Mouse (Mus musculus) adrenal gland, postnatal 36 days (tissue): ENCODE measurements around the gene Cwc25. TPM values are rescaled to one million over a fixed set of nuclear protein-coding genes. Genes with fewer than 3 reads are reported as not detected.

Experiments used
- DNase-seq, 2 experiments: peaks; one replicate each; pipeline ENCODE4 v3.0.0; 2021; ENCODE audit warnings: mixed read lengths in 1 of 2
- long read RNA-seq, 2 experiments: library from polyadenylated mRNA; stranded (forward); transcript quantifications; one replicate each; pipeline ENCODE4 v2.0.0; 2021; ENCODE audit warnings: borderline sequencing depth in 2 of 2
- total RNA-seq, 2 experiments: library from RNA; stranded (reverse); gene quantifications; 2 replicates each; pipeline ENCODE4 v1.2.3; 2021

Cwc25 gene
- 10 to 100 TPM; 20.2 to 26.3 TPM for total RNA-seq
- long read RNA-seq, experiment 1, transcript Cwc25-201 (10 exons, 3,105 nt), result major isoform, 13 of 25 reads
- long read RNA-seq, experiment 1, partial matches to known transcripts, result 8 of 25 reads
- long read RNA-seq, experiment 1, other reads (novel, unspliced or antisense), result 3 of 25 reads
- long read RNA-seq, experiment 2, partial matches to known transcripts, result 0 of 1 reads
- long read RNA-seq, experiment 2, other reads (novel, unspliced or antisense), result 0 of 1 reads

DNA sequence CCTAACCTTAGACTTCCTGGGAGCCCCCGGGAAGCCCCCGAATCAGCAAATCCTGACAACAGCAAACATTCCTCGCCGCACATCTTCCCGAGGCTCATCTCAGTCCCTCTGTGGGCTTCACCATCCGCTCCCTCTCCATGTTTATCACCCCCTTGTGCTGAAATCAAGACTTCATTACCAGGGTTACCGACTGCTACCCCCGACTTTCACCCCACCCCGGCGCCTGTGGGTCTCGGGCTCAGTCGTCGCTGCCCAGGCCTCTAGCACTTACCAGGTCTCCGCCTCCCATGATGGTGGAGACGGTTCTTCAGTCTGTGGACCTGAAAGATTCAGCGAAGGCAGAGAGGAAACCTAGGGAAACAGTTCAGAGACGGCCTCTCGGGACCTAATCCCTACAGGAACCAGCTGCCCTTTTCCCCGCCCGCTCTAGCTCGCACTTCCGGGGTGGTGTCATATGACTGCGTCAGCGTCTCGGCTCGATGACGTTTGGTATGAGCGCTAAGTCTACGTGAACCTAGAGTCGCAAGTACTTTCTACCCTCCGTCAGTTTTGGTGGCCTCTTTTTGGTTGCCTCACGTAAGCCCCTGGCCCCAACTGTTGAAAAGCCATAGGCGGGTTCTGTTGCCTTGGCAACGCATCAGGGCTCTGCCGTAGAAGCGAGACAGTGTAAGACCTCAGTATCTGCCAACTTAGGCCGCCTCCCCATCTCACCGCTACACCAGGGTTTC lies at the start of gene Cwc25:
Cwc25 (minus strand) TSS at position 403 of the 728 bp plus-strand sequence.
- peak; percentile 95 to 96 for DNase-seq

DNA sequence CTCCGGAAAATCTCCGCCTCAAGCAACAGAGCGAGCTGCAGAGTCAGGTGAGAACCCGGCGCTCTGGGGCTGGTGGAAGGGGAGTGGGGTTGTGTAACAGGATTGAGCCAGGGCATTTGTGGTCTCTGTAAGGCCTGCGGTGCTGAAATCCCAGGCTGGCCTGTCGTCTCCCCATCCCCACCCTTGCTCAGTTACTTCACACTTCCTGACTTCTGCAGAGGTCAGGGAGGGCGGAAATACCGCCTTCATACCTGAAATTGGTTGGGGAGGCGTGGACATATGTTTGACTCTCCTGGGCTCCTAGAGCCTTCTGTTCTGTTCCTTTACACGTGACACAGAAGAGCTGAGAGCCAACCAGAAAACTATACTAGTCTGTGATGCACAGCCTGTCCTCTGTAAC lies 49.4 kb upstream of the Cwc25 start:
- no peak for DNase-seq

DNA sequence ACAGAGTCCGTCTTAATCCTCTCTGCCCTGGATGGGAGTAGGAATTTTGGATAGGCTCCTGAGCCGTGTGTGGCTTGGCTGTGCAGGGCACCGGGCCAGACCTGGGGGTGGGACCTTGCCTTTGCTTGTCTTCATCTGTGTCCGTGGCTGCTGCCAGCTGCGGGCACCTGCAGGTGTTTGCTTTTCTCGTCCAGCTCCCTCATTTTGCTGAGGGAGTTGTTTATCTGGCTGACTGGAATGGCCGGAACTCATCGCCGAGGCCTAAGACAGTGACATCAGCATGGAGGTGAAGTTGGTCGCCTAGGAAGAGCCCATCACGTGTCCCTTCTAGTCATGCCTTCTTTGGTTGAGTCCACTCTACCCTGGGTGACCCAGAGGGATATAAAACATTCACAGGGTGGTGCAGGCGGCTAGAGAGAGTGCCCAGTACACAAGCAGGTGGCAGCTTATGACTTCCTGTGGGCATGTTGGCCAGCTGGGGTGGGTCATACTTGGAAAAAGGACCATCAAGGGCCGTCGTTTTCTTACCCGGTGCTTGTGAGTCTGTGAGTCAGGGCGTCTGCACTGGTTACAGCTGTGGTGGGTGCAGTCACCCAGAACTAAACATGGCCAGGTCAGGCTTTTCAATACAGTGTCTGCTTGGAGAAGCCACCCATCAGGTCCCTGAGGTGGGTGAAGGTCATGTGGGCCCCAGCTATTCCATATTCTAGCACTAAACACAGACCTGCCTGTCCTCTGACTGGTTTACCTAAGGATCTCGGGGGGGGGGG lies 47.6 kb upstream of the Cwc25 start:
- DNase-seq, result no peak

DNA sequence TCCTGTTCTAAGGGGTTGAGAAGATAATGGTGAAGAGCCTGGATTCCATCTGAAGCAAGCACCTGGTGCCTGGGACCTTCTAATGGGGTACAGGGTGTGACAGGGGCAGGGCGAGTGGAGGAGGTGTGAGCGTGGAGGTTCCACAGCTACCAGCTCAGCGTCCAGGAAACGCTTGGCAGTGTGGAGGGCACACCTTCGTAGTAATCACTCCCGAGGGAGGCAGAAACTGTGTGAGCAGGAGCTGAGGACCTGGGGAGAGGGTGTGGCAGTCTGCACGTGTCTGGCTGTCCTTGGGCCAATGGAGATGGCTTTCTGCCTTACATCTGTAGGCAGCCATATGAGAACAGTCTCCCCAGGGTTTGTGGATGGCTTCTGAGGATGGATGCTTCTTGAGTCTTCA lies 46.7 kb upstream of the Cwc25 start:
- no peak for DNase-seq

DNA sequence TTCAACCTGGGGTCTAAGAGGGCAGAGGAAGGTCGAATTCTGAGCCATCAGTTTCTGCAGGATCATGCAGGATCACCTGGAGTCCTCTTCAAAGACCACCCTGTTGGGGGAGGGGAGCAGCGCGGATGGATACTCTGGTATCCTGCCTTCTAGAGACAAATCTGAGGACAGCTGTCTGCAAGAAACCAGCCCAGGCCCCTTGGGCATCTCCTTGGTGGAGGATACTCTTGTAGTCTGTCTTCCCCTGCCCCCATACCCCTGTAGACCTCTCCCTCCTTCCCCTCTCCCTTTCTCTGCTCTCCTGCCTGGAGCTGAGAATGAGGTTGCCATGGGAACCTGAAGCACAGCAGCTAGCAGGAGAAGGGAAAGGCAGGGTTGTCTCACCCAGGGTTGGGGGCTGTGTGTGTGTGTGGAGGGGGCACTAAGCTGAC lies 46.1 kb upstream of the Cwc25 start:
- DNase-seq, result no peak

DNA sequence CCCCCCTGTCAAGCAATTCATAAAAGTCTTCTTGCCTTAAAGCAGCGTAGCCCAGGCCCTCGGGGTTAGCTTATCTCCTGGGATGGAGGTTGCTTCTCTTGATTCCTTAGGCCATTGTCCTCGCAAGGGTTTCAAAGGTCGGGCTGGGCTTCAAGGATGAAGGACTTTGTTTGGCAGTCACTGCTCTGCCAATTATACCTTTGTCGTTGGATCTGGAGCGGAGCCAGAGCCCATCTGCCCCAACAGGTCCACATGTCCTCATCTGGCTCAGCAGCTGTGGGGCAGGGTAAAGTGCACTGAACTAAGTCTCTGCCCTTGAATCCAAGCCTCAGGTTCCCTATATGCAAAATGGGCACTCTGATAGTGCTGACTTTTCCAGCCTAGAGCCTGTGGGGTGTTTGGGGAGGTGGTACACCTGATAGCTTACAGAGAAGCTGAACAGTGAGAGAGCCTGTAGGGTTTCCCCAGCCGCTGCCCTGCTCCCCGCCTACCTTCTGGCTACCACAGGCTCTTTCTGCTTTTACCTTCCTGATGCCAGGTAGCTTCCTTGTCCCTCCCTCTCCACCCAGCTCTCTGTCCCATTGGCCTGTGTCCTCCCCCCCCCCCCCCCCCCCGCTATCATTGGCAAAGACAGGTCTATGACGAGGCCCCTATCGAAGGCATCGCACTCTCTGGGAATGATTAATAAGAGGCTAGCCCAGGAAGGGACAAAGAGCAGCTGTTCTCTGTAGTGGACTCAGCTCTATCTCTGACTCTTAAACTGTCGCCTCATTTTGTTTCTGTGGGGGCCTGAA lies 45.4 kb upstream of the Cwc25 start:
- DNase-seq, result peak in 1 of 2 experiments; percentile 49

DNA sequence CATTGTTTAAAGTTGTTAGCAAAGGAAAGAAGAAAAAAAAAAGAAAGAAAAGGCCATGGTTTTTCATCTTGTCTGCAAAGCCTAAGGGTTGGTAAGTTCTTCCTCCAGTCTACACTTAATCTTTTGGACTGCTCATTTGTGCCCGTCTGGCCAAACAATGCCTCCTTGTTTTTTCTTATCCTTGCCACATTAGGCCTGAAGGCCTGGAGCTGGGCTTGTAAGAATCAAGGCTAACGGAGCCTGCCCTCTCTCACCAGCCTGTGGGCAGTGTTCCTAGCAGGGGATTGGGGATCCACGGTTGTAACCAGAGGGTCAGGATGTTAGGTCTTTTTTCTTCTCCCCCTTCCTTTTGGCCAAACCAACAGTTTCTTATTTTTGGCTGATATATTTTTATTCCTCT lies 44.6 kb upstream of the Cwc25 start:
- no peak for DNase-seq

DNA sequence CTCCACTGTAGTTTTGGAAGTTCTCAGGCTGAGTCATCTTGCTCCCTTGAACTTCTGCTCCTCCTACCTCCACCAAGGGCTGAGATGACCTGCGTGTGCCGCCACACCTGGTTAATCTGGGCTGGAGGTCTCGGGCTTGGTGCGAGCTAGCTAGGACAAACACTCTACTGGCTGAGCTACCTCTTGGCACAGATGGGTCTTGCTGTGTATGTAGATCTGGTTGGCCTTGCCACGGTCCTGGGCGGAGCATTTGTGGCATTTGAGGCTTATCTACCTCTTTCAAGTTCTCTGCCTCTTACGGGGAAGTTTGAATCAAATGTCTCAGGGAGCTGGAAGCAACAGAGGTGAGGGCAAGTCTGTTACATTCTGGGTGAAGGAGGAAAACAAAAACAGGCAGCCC lies 44.0 kb upstream of the Cwc25 start:
- peak; percentile 45 to 64 for DNase-seq

DNA sequence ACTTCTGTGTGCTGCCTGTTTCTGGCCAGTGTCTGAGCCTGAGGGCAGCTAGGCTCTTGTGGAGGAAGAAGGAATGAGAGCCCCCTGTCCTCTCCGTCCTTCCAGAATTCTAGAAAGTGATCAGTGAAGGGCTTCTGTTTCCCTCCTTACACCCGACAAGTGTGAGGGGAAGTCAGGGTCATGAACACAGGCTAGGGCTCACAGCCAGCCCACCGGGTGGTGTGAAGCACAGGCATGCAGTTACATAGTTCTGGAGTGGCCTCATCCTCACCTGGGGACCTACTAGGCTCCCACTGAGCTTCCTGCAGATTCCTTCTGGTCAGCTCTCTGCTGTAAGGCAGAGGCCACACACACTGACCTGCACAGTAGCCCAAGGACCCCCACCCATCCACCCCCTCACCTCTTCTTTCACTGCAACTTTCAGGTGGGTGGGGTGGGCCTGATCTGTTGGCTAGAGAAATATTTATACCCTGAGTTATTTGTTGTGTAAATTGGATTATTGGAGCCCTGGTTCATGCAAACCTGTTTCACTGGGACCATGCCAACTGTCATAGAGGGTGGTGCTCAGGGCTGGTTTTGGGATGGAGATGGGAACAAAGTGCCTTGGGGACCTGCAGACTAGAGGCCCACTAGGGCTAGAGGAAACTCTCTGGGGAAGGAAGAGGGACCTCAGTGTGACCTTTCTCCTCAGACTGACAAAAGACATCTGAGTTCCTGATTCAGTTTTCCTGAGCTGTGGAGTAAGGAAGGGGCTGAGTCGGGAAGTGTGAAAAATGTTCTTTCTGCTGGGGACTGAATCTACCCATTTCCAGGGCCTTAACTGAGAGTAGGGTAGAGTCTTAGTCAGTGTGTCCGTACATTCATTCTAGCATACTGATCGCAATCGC lies 43.1 kb upstream of the Cwc25 start:
- DNase-seq, result no peak

DNA sequence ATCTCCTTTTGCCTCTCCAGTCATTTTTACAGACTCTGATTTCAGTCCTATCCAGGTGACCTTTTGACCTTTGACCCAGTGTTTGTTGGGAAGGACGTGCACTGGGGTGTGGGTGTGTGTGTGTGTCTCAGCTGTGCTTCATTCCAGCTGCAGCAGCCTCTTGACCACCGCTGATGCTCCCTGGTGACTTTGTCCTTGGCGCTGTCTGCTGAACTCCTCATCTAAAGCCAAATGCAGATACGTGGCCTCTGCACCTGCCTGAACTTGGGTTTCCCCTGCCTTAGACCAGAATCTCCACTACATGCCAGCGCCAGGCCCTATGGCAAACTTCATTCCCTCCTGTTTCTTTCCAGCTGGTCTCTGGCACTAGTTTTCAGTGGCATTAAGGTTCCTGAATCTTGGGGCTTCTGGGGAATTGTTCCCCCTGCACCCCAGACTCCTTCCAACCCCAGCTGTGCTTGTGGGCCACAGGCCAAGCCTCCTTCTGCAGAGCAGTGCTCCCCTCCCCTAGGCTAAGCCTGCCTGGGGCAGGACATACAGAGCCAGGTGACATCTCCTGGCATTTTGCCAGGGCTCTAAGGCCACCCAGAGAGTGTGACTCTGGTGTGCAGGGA lies 42.4 kb upstream of the Cwc25 start:
- peak in 1 of 2 experiments; percentile 64 for DNase-seq

DNA sequence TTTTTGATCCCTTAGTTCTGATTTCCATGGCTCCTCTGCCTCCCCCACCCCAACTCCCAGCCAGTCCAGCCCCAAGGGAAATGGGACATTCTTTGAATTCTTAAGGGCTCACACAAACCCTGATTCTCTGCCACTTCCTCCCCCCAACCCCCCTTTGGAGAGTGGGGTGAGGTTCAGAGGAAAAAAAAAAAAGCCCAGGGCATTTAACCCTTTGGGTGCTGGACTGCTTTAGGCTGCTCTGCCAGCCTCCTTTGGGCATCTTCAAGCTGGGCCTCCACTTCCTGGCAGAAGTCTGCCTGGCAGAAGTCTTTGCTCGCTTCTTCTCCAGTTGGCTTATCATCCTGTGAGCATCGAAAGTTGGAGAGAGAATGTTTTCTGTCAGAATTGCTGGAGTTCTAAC lies 41.7 kb upstream of the Cwc25 start:
- peak in 1 of 2 experiments; percentile 52 for DNase-seq

DNA sequence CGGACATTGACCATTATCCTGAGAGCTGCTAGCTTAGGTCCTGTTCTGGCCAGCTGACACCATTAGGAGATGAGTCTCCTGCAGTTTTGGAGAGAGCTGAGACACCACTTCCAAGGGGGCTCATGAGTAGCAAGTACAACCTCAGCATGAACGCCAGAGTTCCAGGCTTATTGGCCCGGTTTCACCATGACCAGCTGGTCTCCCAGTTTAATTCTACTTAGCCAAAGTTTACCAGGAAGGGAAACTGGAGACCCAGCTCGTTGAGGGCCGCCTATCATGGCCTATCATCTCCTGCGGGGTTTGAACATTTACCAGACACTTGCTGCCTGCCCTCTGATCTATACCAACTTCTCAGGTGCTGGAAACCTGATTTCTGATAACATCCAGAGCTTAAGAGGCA lies 41.3 kb upstream of the Cwc25 start:
- no peak for DNase-seq

DNA sequence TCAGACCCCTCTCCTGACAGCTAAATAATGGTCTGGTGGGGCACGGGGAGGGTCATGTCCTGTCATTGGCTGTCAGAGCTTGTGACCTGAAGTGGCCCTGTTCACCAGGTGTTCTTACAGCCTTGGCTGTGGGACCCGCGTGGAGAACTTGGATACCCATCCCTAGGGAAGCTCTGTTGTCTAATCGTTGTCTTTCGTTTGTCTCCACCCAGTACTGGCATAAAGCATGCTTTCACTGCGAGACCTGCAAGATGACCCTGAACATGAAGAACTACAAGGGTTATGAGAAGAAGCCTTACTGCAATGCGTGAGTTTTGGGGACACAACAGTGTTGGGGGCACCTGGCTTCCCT lies 40.2 kb upstream of the Cwc25 start:
- DNase-seq, result no peak

DNA sequence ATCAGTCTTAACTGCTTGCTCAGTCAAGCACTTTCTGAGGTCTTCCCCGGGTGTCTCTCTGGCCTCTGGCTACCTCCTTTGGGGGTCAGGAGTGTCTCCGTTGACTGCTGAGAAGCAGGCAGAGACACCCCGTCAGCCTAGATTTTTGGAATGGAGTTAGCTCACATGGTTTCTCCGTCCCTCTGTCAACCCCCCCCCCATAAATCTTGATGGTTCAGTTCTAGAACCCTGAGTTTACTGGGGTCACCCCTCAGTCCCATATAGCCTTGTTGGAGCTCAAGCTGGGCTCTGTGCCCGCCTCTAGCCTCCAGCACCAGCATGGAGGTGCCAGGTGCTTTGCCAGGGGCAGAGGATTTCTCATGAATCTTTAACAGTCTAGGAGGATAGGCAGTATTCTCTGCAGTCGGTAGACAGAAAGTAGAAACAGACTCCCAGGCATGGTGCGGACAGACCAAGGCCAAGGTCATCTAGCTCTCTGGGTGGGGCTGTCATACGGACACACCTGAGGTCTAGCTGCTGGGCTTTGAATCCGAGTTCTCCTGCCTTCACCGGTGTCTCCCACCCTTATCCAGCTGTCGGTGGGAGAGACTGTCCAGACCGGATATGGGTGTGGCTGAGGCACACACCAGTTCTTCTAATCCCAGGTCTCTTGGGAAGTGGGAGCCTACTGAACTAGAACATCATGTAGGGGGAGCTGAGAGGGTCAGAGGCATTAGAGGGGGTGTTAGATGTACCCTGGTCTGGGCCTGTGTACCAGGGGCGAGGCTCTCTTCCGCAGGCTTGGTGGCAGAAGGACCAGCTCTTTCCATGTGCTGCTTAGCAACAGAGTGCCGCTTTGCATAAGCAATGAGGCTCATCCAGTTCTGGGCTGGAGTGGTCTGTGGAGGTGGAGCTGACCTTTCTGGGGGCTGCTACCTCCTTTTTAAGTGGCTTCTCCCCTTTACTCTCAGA lies 39.6 kb upstream of the Cwc25 start:
- no peak for DNase-seq

DNA sequence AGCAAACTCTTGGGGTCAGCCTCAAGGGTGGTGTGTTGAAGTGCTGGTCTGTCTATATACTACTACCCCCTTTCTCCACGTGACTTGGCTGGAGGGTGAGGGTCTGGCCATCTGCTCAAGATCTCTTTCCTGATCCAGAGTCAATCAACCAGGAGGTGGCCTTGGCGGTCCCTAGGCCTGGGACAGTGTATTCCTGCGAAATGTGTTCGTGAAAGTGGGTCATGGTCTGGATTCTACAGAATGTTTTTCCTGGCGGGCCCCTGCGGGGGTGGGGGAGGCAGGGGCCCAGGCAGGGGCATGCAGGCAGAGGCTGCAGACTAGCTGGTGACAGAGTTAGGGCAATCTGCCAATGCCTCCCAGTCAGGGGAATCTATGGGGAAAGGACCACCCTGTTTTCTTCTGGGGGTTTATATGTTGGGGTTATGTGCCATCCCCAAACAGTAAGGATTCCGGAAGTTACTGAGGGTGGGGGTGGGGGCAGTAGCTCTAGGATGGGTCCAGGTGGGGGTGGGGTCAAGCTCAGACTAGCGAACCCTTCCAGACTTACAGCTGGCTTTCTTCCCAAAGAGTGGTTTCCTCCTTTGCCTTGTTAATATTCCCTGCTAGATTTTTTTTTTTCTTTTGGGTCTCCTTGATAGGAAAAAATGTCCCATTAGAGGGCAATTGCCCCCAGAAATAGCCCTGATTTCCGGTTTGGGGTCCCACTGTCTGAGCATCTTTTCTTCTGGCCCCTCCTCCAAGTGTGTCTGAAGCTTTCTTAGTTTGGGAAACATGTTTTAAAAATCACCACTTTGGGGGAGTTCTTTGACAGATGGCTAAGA lies 38.7 kb upstream of the Cwc25 start:
- peak; percentile 64 to 71 for DNase-seq

DNA sequence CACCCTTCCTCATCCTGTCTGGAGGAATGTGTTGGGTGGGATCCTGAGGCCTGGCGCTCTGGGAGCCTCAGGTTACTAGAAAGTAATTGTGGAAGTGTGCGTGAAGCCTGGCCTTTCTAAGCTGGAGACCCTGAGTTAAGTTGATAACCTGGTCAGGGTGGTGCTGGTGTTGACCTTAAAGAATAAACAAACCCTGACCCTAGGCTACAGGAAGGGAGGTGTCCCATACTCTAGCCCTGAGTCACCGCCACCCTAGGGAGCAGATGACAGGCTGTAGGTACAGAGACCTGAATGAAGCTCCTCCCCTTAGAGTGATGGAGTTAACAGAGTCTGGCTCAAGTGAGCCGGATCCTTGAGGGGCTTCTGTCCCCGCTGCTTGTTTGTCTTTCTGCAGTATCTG lies 37.5 kb upstream of the Cwc25 start:
- DNase-seq, result no peak

DNA sequence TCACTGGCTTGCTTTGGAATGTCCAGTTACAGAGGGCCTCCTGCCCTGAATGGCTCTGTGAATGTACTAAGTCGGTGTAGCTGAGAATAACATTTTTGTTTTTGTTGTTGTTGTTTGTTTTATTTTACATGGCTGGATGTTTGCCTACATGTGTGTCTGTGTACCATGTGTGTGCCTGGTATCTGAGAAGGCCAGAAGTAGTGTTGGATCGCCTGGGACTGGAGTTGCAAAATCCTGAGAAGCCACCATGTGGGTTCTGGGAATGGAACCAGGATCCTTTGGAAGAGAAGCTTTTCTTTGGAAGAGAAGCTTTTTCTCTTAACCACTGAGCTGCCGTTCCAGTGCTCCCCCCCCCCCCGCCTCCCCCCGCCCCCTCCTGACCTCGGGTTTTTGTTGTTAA lies 36.1 kb upstream of the Cwc25 start:
- no peak for DNase-seq

DNA sequence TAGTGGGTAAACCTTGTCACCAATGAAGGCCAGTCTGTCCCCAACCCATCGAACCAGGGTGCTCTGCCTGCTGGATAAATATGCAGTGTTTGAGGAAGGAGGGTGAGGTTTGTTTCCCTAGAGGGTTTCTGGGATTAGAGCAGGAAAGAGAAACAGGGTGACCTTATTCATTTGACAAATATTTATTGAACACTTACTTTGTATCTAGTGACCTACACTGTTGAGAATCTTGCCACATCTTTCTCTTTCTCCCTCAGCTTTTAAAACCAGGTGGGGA lies 35.8 kb upstream of the Cwc25 start:
- DNase-seq, result no peak
